23 mouse cellular contexts compared by ENCODE assay signal in the genomic region with DNA sequence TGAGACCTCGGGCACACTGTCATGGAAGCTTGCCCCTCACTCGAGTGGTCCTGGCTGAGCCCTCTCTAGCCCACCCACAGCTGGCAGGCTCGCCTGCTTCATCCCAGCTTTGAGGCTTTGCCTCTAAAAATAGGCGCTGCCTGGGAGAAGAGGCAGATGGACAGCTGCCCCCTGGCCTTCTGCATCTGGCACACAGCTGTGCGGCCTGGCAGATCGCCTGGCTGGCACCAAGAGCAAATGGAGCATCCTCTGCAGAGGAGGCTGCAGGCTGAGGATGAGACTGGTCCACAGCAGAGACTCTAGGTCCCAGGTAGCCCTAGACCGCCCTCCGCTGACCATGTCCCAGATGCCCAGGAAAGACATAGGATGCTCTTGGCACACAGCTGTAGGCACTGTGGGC. TPM values are rescaled to one million over a fixed set of nuclear protein-coding genes. Genes with fewer than 3 reads are reported as not detected.
DNase-seq lines count a peak whose midpoint lies in the region; ATAC-seq lines count a peak whose summit lies in the region.
"Had no signal": no experiment of that assay in that cellular context is flagged by ENCODE, and none has a peak within 500 bp of the region (broad histone marks: within the 10 kb centered on the region; RNA-seq: fewer than 3 reads in every experiment).

No protein-coding gene starts in this region.

- H3K36me3 ChIP-seq in liver, embryonic 13.5 days, result no peaks in the 10 kb centered on the region
- H3K36me3 ChIP-seq in liver, embryonic 11.5 days (ENCODE audit: control insufficient read depth, insufficient read depth, low read length), result no peaks in the 10 kb centered on the region
- H3K36me3 ChIP-seq: heart, embryonic 15.5 days; liver, embryonic 15.5 days; neural tube, embryonic 12.5 days had no signal

- H3K9me3 ChIP-seq in liver, embryonic 13.5 days (replicated peaks), result no peaks in the 10 kb centered on the region
- H3K9me3 ChIP-seq in liver, embryonic 11.5 days (ENCODE audit: control insufficient read depth, low read length), result no peaks in the 10 kb centered on the region
- H3K9me3 ChIP-seq: heart, embryonic 15.5 days; liver, embryonic 15.5 days; megakaryocyte, embryonic 14.5 days; neural tube, embryonic 12.5 days had no signal

- H3K4me3 ChIP-seq in liver, embryonic 13.5 days (replicated peaks), result no peak overlapping the region
- H3K4me3 ChIP-seq in liver, embryonic 11.5 days (ENCODE audit: low read depth, low read length), result no peak overlapping the region
- H3K4me3 ChIP-seq: erythroblast, embryonic 14.5 days; heart, embryonic 15.5 days; liver, embryonic 15.5 days; neural tube, embryonic 12.5 days had no signal

- no peak for ATAC-seq in liver, embryonic 13.5 days (ENCODE audit: low read depth)
- no peak for ATAC-seq in liver, embryonic 11.5 days (replicated peaks; ENCODE audit: low FRiP score)
- ATAC-seq: forebrain, embryonic 14.5 days; inflammation-experienced regulatory T-cells, adult 6 months; midbrain, embryonic 16.5 days had no signal

- peaks cover 81% of the 10 kb centered on the region for H3K4me1 ChIP-seq in liver, embryonic 13.5 days (replicated peaks)
- H3K4me1 ChIP-seq in liver, embryonic 11.5 days (replicated peaks; ENCODE audit: control insufficient read depth, insufficient read depth, low read length), result peaks cover 50% of the 10 kb centered on the region

- no peak overlapping the region; the same call in 1 of the 2 replicates for H3K9ac ChIP-seq in liver, embryonic 13.5 days
- H3K9ac ChIP-seq in liver, embryonic 11.5 days (ENCODE audit: low read depth, low read length), result no peak overlapping the region
- H3K9ac ChIP-seq: heart, embryonic 15.5 days; liver, embryonic 15.5 days; neural tube, embryonic 12.5 days had no signal

- peak; percentile 52 for DNase-seq in gastrocnemius, postnatal 10 days
- no peak for DNase-seq in gastrocnemius, postnatal 25 days
- DNase-seq in liver, embryonic 13.5 days, result no peak
- no peak for DNase-seq in liver, embryonic 11.5 days (ENCODE audit: low spot score)
- peak; percentile 17 for DNase-seq in retina, postnatal 7 days (ENCODE audit: low read depth, low spot score)
- DNase-seq in retina, postnatal 1 day, result no peak
- peak; percentile 55 to 80 for DNase-seq in lung, postnatal 4 days
- DNase-seq in c-Kit-positive CD71-positive TER-119-positive erythroid progenitor cells, embryonic 14.5 days (ENCODE audit: low spot score), result no peak
- DNase-seq: B cell, adult 2 months; cerebellum, adult 11 months; cerebellum, postnatal 36 days; heart, adult 18-20 months; kidney, adult 8-10 months; kidney, postnatal 25 days; right cerebral cortex, postnatal 25 days had no signal

- peaks cover 68% of the 10 kb centered on the region for H3K27me3 ChIP-seq in liver, embryonic 13.5 days
- H3K27me3 ChIP-seq in liver, embryonic 11.5 days (replicated peaks; ENCODE audit: control insufficient read depth, insufficient read depth, low read length), result peaks cover 27% of the 10 kb centered on the region

- H3K27ac ChIP-seq in liver, embryonic 13.5 days, result peak overlapping the region; percentile 24; the same call in 1 of the 2 replicates
- H3K27ac ChIP-seq in liver, embryonic 11.5 days (ENCODE audit: low read depth, low read length), result no peak overlapping the region
- H3K27ac ChIP-seq: heart, embryonic 15.5 days; liver, embryonic 15.5 days; neural tube, embryonic 12.5 days had no signal

- no peak overlapping the region for H3K4me2 ChIP-seq in liver, embryonic 13.5 days
- H3K4me2 ChIP-seq in liver, embryonic 11.5 days, result no peak overlapping the region
- H3K4me2 ChIP-seq: heart, embryonic 15.5 days; liver, embryonic 15.5 days; neural tube, embryonic 12.5 days had no signal

- WGBS in liver, embryonic 13.5 days (ENCODE audit: insufficient replicate concordance), result 83% methylated on average over 8 of the region's 8 CpGs
- WGBS in liver, embryonic 11.5 days, result 87% methylated on average over 8 of the region's 8 CpGs

RNA-seq across cellular contexts. Expression of a gene that starts 17.7 kb away (rescaled TPM):
- total RNA-seq in gastrocnemius, postnatal 10 days (2021), result 10 to 100 TPM; 19.0 to 20.1 TPM
- total RNA-seq in gastrocnemius, postnatal 25 days (2021), result 10 to 100 TPM; 19.0 to 27.8 TPM
- polyA plus RNA-seq in liver, embryonic 13.5 days (2015; fragmentation: Nextera tagmentation; extraction: Ambion mirVana), result 4.5 and 5.7 TPM in 2 replicates
- polyA plus RNA-seq in liver, embryonic 11.5 days (2014; fragmentation: Nextera tagmentation; extraction: Ambion mirVana), result 13.8 and 14.4 TPM in 2 replicates

RNA-seq across cellular contexts. Expression of a gene that starts 58.7 kb away (rescaled TPM):
- total RNA-seq in gastrocnemius, postnatal 10 days (2021), result 10 to 100 TPM; 14.3 to 15.0 TPM
- 10 to 100 TPM; 12.9 to 13.3 TPM for total RNA-seq in gastrocnemius, postnatal 25 days (2021)
- 7.9 and 8.5 TPM in 2 replicates for polyA plus RNA-seq in liver, embryonic 13.5 days (2015; fragmentation: Nextera tagmentation; extraction: Ambion mirVana)
- 16.6 and 18.8 TPM in 2 replicates for polyA plus RNA-seq in liver, embryonic 11.5 days (2014; fragmentation: Nextera tagmentation; extraction: Ambion mirVana)

Comparison
In these comparisons a context has a peak if more than half of its experiments do, and no peak if none do; other contexts are left out.
1. DNase-seq: peak in gastrocnemius, postnatal 10 days (single experiment), retina, postnatal 7 days (single experiment) and lung, postnatal 4 days (2 of 2); none in gastrocnemius, postnatal 25 days (single experiment), liver, embryonic 13.5 days (single experiment), liver, embryonic 11.5 days (single experiment), retina, postnatal 1 day (single experiment) and c-Kit-positive CD71-positive TER-119-positive erythroid progenitor cells, embryonic 14.5 days (single experiment).